Mouse (Mus musculus) liver, embryonic 16.5 days (tissue): Measurements from ENCODE around the gene Dock3. TPM values are rescaled to one million over a fixed set of nuclear protein-coding genes. Genes with fewer than 3 reads are reported as not detected.

Experiments
- ATAC-seq: fragments of 200-750 bp; cut with Nextera tagmentation; 2 replicates; pipeline ENCODE4 v1.8.0; 2017; ENCODE audit warnings: low read depth, mild to moderate bottlenecking, moderate number of reproducible peaks, moderate library complexity
- H3K27ac ChIP-seq: fragments of 300-500 bp; sonication (generic); 2 replicates; pipeline ENCODE4 v1.5.1; 2014; ENCODE audit warnings: mild to moderate bottlenecking, low read length
- H3K27me3 ChIP-seq: fragments of 300-500 bp; sonication (generic); 2 replicates; pipeline ENCODE4 v1.6.1; 2014; ENCODE audit warnings: low read depth, low read length, mixed read lengths; ENCODE audit not compliant: control insufficient read depth, insufficient read depth
- H3K36me3 ChIP-seq: fragments of 300-500 bp; sonication (generic); 2 replicates; pipeline ENCODE4 v1.6.1; 2014; ENCODE audit warnings: mild to moderate bottlenecking; ENCODE audit not compliant: control insufficient read depth, insufficient read depth
- H3K4me1 ChIP-seq: fragments of 300-500 bp; sonication (generic); 2 replicates; pipeline ENCODE4 v1.6.1; 2014; ENCODE audit warnings: low read depth, low read length, mixed read lengths; ENCODE audit not compliant: control insufficient read depth
- H3K4me2 ChIP-seq: fragments of 300-500 bp; sonication (generic); 2 replicates; pipeline ENCODE4 v1.6.1; 2014; ENCODE audit warnings: low read depth, low read length, mixed read lengths
- H3K4me3 ChIP-seq: fragments of 300-500 bp; sonication (generic); 2 replicates; pipeline ENCODE4 v1.5.1; 2014; ENCODE audit warnings: low read depth, mild to moderate bottlenecking, low read length
- H3K9ac ChIP-seq: fragments of 300-500 bp; sonication (generic); 2 replicates; pipeline ENCODE4 v1.6.1; 2014; ENCODE audit warnings: low read depth, low read length
- H3K9me3 ChIP-seq: fragments of 300-500 bp; sonication (generic); replicated peaks from 2 replicates; pipeline ENCODE4 v1.6.1; 2016; ENCODE audit warnings: low read length; ENCODE audit not compliant: control insufficient read depth
- WGBS: fragments of 180-500 bp; shearing (Covaris S2); extraction: QIAGEN DNeasy Blood & Tissue Kit; methylation state at CpG from one replicate; pipeline ENCODE4 v1.1.7; 2014; ENCODE audit not compliant: insufficient replicate concordance; 5-methylcytosine and 5-hydroxymethylcytosine counted together
- polyA plus RNA-seq: library from polyadenylated mRNA; unstranded; fragments of >200 nt; fragmentation: Nextera tagmentation; extraction: Ambion mirVana; gene quantifications from 2 replicates; pipeline ENCODE4 v1.2.1, GENCODE M21; 2015

The Dock3 gene
- polyA plus RNA-seq, 1 experiment from 2014 or later, result 0.04 TPM

GRCm38 (mm10) chr9:107009841-107010240 is 221.9 kb downstream of the Dock3 start:
- H3K9me3 ChIP-seq, result no peaks in the 10 kb centered on the region
- no peak overlapping the region for H3K9ac ChIP-seq
- no peaks in the 10 kb centered on the region for H3K27me3 ChIP-seq
- no peak overlapping the region for H3K4me2 ChIP-seq
- H3K36me3 ChIP-seq, result no peaks in the 10 kb centered on the region
- no peaks in the 10 kb centered on the region for H3K4me1 ChIP-seq
- no peak overlapping the region for H3K27ac ChIP-seq
- 65% methylated on average over 4 of the region's 4 CpGs for WGBS
- H3K4me3 ChIP-seq, result no peak overlapping the region
- no peak for ATAC-seq

GRCm38 (mm10) chr9:107003187-107003586 is 228.5 kb downstream of the Dock3 start:
- Histone ChIP-seq H3K4me1 (no peaks in the 10 kb centered on the region), H3K36me3 (no peaks in the 10 kb centered on the region), H3K4me3 (no peak overlapping the region), H3K9me3 (no peaks in the 10 kb centered on the region), H3K27me3 (no peaks in the 10 kb centered on the region), H3K4me2 (no peak overlapping the region), H3K9ac (no peak overlapping the region), H3K27ac (no peak overlapping the region)
- ATAC-seq, result no peak
- WGBS, result 70% methylated on average over 2 of the region's 2 CpGs

- H3K4me1 ChIP-seq, result no peaks in the 10 kb centered on the region
- 52% methylated on average over 3 of the region's 3 CpGs for WGBS
- H3K9me3 ChIP-seq, result no peaks in the 10 kb centered on the region
- no peak overlapping the region for H3K9ac ChIP-seq
- no peak overlapping the region for H3K4me2 ChIP-seq
- no peak overlapping the region for H3K4me3 ChIP-seq
- no peak for ATAC-seq
- no peak overlapping the region for H3K27ac ChIP-seq
- no peaks in the 10 kb centered on the region for H3K27me3 ChIP-seq
- H3K36me3 ChIP-seq, result no peaks in the 10 kb centered on the region
Observed at GRCm38 (mm10) chr9:106970742-106971141, 261.0 kb downstream of the Dock3 start.

GRCm38 (mm10) chr9:106958452-106958851 is 273.3 kb downstream of the Dock3 start:
- no peaks in the 10 kb centered on the region for H3K27me3 ChIP-seq
- no peak overlapping the region for H3K4me2 ChIP-seq
- H3K4me1 ChIP-seq, result no peaks in the 10 kb centered on the region
- no peaks in the 10 kb centered on the region for H3K36me3 ChIP-seq
- ATAC-seq, result no peak
- no peak overlapping the region for H3K4me3 ChIP-seq
- no peak overlapping the region for H3K27ac ChIP-seq
- H3K9ac ChIP-seq, result no peak overlapping the region
- 56% methylated on average over 1 of the region's 1 CpGs for WGBS
- H3K9me3 ChIP-seq, result no peaks in the 10 kb centered on the region

- no peaks in the 10 kb centered on the region for H3K9me3 ChIP-seq
- H3K27me3 ChIP-seq, result no peaks in the 10 kb centered on the region
- H3K36me3 ChIP-seq, result no peaks in the 10 kb centered on the region
- H3K4me1 ChIP-seq, result no peaks in the 10 kb centered on the region
- H3K4me2 ChIP-seq, result no peak overlapping the region
- no peak for ATAC-seq
- no peak overlapping the region for H3K27ac ChIP-seq
- H3K9ac ChIP-seq, result no peak overlapping the region
- H3K4me3 ChIP-seq, result no peak overlapping the region
Observed at GRCm38 (mm10) chr9:106955486-106955885, 276.2 kb downstream of the Dock3 start.

- Histone ChIP-seq H3K4me3 (no peak overlapping the region), H3K36me3 (no peaks in the 10 kb centered on the region), H3K9ac (no peak overlapping the region), H3K27ac (no peak overlapping the region), H3K9me3 (no peaks in the 10 kb centered on the region), H3K4me2 (no peak overlapping the region), H3K27me3 (no peaks in the 10 kb centered on the region), H3K4me1 (no peaks in the 10 kb centered on the region)
- no peak for ATAC-seq
- WGBS, result 77% methylated on average over 1 of the region's 1 CpGs
Observed at GRCm38 (mm10) chr9:106934998-106935397, 296.7 kb downstream of the Dock3 start.

GRCm38 (mm10) chr9:106914878-106915277 is 316.8 kb downstream of the Dock3 start:
- H3K9ac ChIP-seq, result no peak overlapping the region
- no peaks in the 10 kb centered on the region for H3K27me3 ChIP-seq
- WGBS, result 65% methylated on average over 6 of the region's 6 CpGs
- H3K4me2 ChIP-seq, result no peak overlapping the region
- no peaks in the 10 kb centered on the region for H3K36me3 ChIP-seq
- H3K4me3 ChIP-seq, result no peak overlapping the region
- no peak overlapping the region for H3K27ac ChIP-seq
- H3K9me3 ChIP-seq, result no peaks in the 10 kb centered on the region
- ATAC-seq, result no peak
- H3K4me1 ChIP-seq, result no peaks in the 10 kb centered on the region

GRCm38 (mm10) chr9:106913759-106914158 is 317.9 kb downstream of the Dock3 start:
- no peak for ATAC-seq
- Histone ChIP-seq H3K36me3 (no peaks in the 10 kb centered on the region), H3K27me3 (no peaks in the 10 kb centered on the region)

GRCm38 (mm10) chr9:106911624-106912023 is 320.1 kb downstream of the Dock3 start:
- H3K4me1 ChIP-seq, result no peaks in the 10 kb centered on the region; the same call in 1 of the 2 replicates
- no peaks in the 10 kb centered on the region for H3K9me3 ChIP-seq
- H3K4me3 ChIP-seq, result no peak overlapping the region
- ATAC-seq, result no peak
- H3K36me3 ChIP-seq, result no peaks in the 10 kb centered on the region
- WGBS, result 67% methylated on average over 1 of the region's 1 CpGs
- no peaks in the 10 kb centered on the region for H3K27me3 ChIP-seq
- no peak overlapping the region for H3K27ac ChIP-seq
- no peak overlapping the region for H3K4me2 ChIP-seq
- H3K9ac ChIP-seq, result no peak overlapping the region

More at GRCm38 (mm10) chr9:106913759-106914158, 317.9 kb downstream of the Dock3 start:
- no peak overlapping the region for H3K27ac ChIP-seq
- H3K4me2 ChIP-seq, result no peak overlapping the region
- H3K9me3 ChIP-seq, result no peaks in the 10 kb centered on the region
- 9% methylated on average over 1 of the region's 1 CpGs for WGBS
- H3K4me3 ChIP-seq, result no peak overlapping the region
- H3K4me1 ChIP-seq, result no peaks in the 10 kb centered on the region; the same call in 1 of the 2 replicates
- H3K9ac ChIP-seq, result no peak overlapping the region
